Mouse (Mus musculus): ENCODE measurements at regions not wholly inside any gene's neighbourhood (a gene's known extent, or its start where the extent isn't known, plus 50 kb on each side); places are given as distances from the start of the nearest gene placed in this dataset.

DNA sequence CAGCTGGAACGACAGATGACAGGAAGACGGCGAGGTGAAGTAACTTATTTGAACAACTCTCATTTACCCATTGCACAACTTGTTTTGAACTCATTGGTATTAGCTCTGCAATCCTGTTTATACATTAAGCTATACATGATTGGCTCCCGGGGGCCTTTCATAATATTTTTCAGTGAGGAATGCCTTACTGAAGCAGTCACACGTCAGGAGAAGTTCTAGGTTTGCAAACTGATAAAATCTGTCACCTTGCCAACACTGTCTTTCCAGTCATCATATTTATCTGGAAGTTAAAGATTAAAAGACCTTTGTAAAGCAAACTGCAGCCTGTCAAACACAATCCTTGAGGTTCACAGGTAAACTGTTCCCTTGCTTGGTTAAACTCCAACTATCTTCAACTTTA, 232.6 kb upstream of the Gm11114 start:
- no peak for TF ChIP-seq CTCF (IDR thresholded peaks at IDR 0.05; ENCODE audit: low read depth)
- peak; percentile 77 for TF ChIP-seq EP300 (IDR thresholded peaks at IDR 0.05; ENCODE audit: low read depth)

All from liver, postnatal 0 days (tissue).